Mouse (Mus musculus) regulatory T cell (primary cell): ENCODE data around the gene Cadps.

Experiments
- in situ Hi-C: fragments of 300-600 bp; cut with MboI, MseI; formaldehyde crosslinking; loops from one replicate; pipeline ENCODE4 v1.15.1; 2025; ENCODE audit warnings: high pct_unique_total_duplicates

The Cadps gene

GRCm38 (mm10) chr14:12822491-12823219 is at the start of gene Cadps:
Gene Cadps, minus strand, starts transcription at chr14:12823079.
- in situ Hi-C loops = no loop called here

- in situ Hi-C loops = no loop called here
These were observed 46.7 kb upstream of the Cadps start for GRCm38 (mm10) chr14:12869605-12870004.

- in situ Hi-C loops = no loop called here
These were observed 42.4 kb upstream of the Cadps start for GRCm38 (mm10) chr14:12865258-12865657.

- in situ Hi-C loops = no loop called here
These were observed 21.0 kb upstream of the Cadps start for GRCm38 (mm10) chr14:12843860-12844259.

GRCm38 (mm10) chr14:12839471-12839870 is 16.6 kb upstream of the Cadps start:
- in situ Hi-C loops = no loop called here

- in situ Hi-C loops = no loop called here
These were observed 16.1 kb upstream of the Cadps start for GRCm38 (mm10) chr14:12838949-12839348.

- in situ Hi-C loops = no loop called here
These were observed 15.4 kb upstream of the Cadps start for GRCm38 (mm10) chr14:12838323-12838722.

DNA sequence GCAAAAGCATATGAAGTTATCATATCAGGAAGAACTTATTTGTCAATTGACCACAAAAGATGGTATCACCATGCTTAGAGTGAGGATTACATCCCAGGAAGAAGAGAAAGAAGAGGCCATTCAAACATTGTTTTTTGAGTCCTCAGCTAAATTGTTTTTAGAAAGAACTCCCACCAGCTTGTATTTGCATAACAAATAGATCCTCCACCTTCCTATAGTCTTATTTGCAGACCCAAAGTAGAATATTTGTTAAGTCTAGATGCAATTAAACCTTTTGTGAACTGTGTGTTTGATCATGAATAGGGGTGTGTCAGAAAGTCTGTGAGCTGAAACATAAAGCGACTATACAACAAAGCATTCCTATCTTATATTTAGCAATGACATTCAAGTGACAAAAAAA is 15.0 kb upstream of the Cadps start:
- in situ Hi-C loops = no loop called here

DNA sequence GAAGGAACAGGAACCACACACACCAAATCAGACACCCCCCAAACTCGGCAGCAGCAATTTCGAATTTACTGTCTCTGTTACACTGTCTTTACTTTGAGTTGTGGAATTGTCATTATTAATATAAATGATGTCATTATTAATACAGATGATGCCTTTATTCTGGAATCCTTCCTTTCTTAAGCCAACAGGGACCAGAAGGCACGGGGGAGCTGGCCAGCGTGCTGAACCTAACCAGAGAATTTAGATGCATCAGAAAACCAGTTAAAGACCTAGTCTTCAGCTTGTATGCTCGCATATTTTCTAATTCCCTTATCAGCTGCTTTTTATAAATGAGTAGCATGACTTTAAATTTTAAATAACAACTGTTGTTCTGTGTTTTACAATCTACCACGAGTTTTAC is 902 bp upstream of the Cadps start:
- in situ Hi-C loops = no loop called here

DNA sequence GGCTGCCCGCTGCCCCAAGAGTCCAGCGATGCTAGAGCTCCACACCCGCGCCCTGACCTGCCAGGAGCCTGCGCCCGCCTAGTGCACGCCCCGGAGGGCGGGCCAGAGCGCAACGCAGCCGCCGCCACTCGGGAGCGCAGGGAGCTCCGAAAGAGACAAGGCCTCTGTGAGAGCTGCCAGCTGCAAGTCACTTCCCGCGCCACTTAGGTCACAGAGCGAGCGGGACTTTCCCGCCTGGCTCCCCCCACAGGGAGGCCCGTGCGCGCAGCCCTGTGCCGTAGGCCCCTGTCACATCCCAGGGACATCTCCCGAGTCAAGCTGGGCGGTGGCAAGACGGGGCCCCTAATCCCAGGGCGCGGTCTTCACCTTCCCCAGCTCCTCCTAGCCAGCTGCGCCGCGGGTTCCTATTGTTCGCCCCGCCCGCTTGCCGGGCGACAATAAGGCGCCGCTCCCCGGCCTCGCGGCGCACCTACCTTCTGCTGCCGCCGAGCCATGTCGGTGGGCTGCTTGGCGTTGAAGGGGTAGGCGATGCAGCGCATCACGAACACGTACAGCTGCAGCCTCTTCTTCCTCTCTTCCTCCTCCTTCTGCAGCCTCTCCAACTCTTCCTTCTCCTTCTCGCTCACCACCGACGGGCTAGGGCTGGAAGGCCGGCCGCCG is 918 bp downstream of the Cadps start:
- in situ Hi-C loops = no loop called here

DNA sequence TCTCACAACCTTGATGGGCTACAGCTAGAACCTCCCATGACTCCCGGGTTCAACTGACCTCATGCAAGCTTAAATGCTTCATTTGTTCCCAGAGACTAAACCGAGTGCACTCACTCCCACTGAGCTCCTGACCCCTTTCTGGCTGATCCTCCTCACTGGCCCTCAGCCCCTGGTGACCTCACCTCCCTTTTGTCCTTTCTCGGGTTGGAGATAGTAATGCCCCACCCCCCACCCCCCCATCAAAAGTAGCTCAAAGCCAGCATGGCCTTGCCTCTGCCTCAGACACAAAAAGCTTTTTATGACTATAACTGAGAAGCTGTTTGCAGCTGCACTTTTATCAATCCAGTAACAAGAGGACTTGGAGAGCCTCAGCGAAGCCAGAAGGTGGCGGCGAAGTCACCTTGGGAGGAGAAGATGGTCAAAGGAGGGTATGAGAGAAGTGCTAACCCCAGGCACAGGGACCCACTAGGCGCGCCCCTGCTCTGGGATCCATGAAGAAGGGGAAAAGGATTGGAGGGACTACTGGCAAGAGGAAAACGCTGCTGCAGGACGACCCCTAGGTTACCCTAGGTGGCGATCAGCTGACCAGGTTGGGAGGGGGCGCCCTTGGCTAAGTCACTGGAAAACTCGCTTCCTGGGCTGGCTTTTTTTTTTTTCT is 1.6 kb downstream of the Cadps start:
- in situ Hi-C loops = no loop called here

DNA sequence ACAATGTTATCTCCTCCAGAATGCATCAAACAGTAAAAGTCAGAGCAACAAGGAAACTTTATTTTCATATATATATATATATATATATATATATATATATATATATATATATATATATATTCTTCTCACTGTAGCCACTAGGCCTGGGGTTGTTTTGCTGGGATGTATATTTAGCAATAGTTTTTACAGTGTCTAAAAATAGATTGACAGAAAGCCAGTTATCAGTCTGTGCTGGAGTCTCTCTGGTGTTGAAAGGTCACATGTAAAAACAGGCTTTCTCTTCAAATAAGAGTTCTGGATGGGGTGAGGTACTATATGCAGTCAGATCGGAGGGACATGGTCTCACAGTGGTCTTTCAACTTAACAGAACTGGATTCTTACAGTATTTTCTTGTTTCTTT is 2.7 kb downstream of the Cadps start:
- in situ Hi-C loops = no loop called here

GRCm38 (mm10) chr14:12818442-12818841 is 4.4 kb downstream of the Cadps start:
- in situ Hi-C loops = no loop called here

- in situ Hi-C loops = no loop called here
These were observed 10.8 kb downstream of the Cadps start for GRCm38 (mm10) chr14:12812072-12812471.

GRCm38 (mm10) chr14:12802995-12803394 is 19.9 kb downstream of the Cadps start:
- in situ Hi-C loops = no loop called here

GRCm38 (mm10) chr14:12801100-12801499 is 21.8 kb downstream of the Cadps start:
- in situ Hi-C loops = no loop called here

DNA sequence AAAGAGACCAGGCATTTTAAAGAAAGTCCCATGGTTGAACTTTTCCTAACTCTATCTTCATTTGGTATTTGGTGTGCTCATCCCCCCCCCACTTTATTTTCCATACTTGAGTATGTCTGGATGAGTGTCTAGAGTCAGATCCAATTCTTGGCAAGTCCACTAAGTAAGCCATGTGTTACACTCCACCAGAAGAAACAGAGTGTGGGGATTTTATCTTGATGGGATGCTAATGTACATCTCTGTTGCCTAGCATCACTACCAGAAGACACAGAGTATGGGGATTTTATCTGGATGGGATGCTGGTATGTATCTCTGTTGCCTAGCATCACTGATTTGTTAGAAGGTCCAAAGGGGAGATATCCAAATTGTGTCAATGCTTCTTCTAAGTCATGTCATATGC is 24.0 kb downstream of the Cadps start:
- in situ Hi-C loops = no loop called here

DNA sequence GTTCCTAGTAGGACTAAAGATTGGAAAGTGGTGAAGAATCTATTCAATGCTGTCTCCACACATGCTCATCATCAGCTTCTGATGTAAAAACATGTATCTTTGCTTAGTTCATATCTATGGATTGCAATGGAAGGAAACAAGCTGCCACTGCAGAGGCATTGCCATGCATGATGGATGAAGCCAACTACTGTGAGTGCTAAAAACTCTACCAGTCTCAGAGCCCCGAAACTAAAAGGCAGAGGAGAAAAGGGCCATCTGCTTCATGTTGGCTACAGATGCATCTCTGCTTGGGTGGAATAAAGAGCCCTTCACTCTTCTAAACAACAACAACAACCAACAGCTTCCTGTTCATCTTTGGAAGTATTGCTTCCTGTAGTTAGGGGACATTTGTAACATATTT is 38.6 kb downstream of the Cadps start:
- in situ Hi-C loops = no loop called here

DNA sequence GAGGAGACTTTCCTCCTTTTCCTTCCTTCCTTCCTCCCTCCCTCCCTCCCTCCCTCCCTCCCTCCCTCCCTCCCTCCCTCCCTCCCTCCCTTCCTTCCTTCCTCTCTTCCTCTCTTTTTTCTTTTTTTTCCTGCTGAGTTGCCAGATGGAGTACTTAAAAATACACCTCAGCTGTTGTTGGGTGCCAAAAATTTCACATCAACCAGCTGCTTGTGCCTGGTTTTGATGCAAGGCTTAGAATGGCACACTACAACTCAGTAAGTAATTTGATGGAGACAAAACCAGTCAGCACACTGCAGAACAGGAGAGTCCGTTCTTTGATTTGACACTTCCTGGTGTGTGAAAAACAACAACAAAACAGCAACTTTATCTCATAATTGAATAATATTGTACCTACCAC is 42.9 kb downstream of the Cadps start:
- in situ Hi-C loops = no loop called here

DNA sequence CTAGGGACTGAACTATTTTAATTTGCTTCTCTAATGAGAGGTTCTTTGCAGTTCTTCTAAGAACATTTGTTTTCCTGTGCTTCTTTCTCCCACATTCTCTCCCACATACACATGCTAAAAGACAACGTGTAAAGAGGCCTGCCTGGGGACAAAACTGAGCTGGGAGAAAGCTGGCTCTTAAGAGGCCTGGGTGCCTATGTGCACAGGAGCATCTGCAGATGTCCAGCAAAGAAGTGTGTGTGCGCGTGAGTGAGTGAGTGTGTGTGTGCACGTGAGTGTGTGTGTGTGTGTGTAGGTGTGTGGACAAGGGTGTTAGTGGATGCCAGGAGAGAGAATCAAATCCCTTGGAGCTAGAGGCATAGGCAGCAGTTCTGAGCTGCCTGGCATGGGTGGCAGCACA is 44.9 kb downstream of the Cadps start:
- in situ Hi-C loops = no loop called here

GRCm38 (mm10) chr14:12768870-12769269 is 54.0 kb downstream of the Cadps start:
- in situ Hi-C loops = no loop called here

GRCm38 (mm10) chr14:12753237-12753636 is 69.6 kb downstream of the Cadps start:
- in situ Hi-C loops = no loop called here

DNA sequence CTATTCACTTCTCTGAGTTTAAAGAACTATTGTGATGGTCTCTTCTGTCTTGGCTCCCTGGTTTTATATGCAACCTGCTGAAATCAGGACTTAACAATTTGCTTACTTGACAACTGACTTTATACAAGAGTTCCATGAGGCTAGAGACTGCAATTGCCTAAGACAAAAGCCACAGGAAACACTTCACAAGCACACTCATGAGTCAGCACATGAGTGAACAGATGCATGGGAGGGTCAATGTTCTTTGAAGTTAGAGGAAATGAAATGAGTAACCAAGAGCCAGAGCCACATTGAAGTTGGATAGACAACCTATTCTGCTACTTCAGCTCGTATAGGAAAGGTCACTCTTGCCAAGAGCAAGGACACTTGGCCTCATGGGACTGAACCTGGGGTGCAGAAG is 71.1 kb downstream of the Cadps start:
- in situ Hi-C loops = no loop called here
